Mouse (Mus musculus) ES-Bruce4 (cell line): ENCODE measurements around the gene Sp7.

Experiments used
- CTCF ChIP-seq: IDR thresholded peaks from one replicate; pipeline ENCODE4 v1.8.1; 2011; ENCODE audit warnings: low read depth, low read length
- EP300 ChIP-seq: IDR thresholded peaks from 2 replicates; pipeline ENCODE4 v1.6.1; 2011; ENCODE audit warnings: low read depth, low read length; ENCODE audit not compliant: insufficient read depth
- POLR2A ChIP-seq: IDR thresholded peaks from one replicate; pipeline ENCODE4 v1.8.1; 2011; ENCODE audit warnings: low read length; ENCODE audit not compliant: insufficient read depth

- TF ChIP-seq CTCF (no peak), POLR2A (no peak), EP300 (no peak)
Observed at GRCm38 (mm10) chr15:102376453-102377162, 9.6 kb upstream of the Sp7 start.
